Mouse (Mus musculus): ENCODE measurements around the gene Nfkb1. TPM values are rescaled to one million over a fixed set of nuclear protein-coding genes. Genes with fewer than 3 reads are reported as not detected.

Nfkb1 gene
- polyA plus RNA-seq (2017; shearing (Covaris generic)), result 100 to 1,000 TPM in 2 of 3 experiments, 10 to 100 TPM in 1; 95.7 to 123 (median 121) TPM

DNA sequence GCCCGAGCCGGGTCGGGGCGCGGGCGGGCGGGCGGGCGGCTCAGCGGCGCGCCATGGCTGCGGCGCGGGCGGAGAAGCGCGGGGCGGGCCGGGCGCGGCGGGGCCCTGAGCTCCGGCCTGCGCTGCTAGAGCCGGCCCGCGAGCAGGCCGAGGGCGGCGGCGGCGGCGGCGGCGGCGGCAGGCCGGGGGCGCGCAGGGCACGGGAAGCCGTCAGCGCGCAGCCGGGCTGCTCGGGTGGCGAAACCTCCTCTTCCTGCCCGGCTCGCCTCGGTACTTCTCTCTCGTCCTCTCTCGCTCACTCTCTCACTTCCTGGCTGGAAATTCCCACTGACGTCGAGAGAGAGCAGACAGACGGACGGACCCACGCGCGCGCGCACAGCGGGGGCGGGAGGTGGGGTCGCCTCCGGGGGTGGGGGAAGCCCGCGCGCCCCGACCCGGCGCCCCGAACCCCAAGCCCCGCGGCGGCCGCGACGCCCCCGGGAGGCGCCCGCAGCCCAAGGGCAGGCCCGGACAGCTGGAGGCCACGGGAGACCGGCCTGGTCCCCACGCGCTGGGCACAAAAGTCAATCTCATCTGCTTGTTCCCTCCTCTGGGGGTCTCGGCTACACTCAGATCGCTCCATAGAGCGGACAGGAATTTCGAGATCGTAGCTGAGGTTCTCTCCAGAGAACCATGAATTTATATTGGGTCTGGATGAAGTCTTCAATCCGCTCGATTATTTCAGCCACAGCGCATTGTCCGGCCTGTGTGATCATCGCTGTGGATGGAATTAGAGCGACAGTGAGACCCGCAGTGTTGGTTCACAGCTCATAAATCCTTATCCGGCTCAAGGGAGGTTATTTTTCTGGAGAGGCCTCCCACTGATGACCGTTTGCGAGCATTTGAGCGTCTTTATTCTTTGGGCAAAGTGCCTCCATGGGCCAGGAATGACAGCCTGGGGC is at the start of gene Nfkb1:
Gene Nfkb1 (minus strand): TSS at position 357 of the 941 bp plus-strand sequence.
- peak; percentile 78 for ATAC-seq

- ATAC-seq, result no peak
Measured at GRCm38 (mm10) chr3:135740711-135741110, 49.4 kb upstream of the Nfkb1 start.

DNA sequence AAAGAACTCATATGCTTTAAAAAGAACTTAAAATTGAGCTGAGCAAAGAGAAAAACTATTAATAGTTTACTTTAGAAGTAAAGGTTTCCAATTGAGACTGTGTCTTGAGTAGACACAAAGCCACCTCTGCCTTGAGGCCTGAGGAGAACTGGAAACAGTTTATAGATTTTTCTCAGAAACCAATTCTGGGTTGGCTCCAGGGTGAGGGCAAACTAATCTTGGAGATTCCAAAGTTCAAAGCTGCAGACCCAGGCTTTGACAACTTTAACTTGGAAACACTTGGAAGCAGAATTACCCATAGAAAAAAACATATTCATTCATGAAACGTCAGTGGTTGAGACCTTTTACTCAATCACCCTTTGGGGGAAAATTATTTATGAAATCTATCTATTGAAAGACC is 43.4 kb upstream of the Nfkb1 start:
- ATAC-seq, result no peak

DNA sequence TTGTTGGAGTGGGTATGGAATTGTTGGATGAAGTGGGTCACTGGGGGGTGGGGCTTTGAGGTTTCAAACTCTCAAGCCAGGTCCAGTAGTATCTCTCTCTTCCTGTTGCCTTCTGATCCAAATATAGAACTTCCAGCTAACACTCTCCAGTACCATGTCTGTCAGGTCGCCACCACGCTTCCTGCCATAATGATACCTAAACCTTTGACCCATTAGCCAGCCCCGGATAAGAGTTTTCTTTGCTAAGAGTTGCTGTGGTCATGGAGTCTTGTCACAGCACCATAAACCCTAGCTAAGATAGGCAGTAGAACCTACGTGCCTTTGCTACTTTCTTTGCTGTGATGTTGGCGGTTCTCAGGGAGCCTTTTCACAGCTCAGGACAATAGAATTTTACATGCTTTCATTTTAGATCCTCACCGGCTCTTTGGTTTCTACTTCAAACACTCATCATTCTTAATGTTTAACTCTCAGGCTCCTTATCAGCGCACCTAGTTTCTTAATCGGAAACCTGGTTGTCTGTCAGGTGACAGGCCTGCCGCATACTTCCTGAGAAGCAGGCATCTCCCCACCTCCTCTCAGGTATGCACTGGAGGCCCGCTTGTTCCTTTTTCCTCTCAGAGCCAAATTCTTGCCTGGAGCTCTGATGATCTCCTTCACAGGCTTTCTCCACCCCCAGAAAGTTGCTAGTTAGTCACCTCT is 41.5 kb upstream of the Nfkb1 start:
- ATAC-seq, result peak; percentile 20

- ATAC-seq, result peak; percentile 96
Measured at GRCm38 (mm10) chr3:135731292-135732047, 40.1 kb upstream of the Nfkb1 start.

DNA sequence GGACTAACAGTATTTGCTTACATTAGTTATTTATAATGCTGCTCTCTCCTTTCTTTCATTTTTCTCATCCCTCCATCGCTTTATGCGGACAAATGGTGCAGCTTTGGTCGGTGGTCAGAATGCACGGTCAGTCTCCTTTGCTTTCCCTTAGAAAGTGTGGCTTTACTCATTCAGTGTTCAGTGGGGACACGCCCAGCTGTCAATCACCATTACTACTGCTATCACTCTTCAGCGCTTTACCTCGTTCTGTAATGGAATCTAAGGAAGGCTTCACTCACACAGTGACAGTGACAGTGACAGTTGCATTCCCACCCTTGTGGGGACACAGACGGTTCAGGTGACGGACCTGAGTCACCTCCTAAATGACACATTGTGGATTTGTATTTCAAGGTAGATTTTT is 39.4 kb upstream of the Nfkb1 start:
- ATAC-seq, result no peak

DNA sequence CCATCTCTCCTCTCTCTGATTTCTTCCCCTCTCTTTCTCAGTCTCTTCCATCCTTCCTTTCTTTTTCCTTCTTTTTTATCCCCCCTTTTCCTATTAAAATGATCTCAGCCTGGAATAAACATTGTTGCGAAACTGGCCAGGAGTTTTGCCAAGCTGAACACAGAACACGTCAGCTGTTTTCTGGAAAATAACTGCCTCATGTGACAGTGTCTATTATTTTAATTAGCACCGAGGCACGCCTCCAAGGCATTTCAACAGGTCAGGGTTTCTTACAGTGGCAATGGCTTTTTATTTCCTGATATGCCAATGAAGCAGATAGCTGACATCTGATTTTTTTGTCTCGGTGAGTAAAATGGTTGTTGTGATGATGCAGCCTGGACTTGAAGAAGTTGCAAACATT is 38.2 kb upstream of the Nfkb1 start:
- no peak for ATAC-seq

DNA sequence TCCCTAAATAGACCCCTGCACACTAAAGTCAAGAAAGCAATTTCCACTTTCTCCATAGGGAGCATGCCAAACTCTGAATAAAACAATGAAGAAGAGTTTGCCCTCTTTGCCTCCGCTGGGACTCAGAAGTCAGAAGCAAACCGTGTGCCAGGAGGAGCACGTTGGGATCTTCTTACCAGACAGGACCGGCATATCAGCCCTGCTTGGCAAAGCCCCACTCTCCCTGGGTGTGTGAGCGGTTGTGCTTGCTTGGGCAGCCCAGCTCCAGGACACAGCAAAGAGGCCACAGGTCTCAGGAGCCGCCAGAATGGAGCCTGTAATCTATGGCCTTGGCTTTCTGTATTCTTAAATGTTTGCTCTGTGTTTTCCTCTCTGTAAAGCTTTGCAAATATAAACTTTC is 37.6 kb upstream of the Nfkb1 start:
- ATAC-seq, result no peak

DNA sequence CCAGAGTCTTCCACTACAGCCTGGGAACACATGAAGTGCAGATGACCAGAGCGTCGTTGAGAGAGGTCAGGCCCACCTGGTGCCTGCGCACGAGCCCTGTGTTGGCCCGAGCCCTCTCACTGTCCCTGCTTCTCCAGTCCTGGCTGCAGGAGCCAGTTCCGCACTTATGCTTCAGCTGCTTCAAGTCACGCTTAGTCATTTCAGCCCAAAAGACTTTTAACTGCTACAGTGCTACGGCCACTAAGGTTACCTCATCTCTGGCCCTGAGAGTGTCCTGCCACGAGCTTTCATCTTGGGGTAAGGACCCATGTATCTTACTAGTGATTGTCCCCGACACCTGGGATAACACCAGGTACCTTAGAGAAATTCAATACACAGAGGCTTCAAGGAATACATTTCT is 36.0 kb upstream of the Nfkb1 start:
- no peak for ATAC-seq

DNA sequence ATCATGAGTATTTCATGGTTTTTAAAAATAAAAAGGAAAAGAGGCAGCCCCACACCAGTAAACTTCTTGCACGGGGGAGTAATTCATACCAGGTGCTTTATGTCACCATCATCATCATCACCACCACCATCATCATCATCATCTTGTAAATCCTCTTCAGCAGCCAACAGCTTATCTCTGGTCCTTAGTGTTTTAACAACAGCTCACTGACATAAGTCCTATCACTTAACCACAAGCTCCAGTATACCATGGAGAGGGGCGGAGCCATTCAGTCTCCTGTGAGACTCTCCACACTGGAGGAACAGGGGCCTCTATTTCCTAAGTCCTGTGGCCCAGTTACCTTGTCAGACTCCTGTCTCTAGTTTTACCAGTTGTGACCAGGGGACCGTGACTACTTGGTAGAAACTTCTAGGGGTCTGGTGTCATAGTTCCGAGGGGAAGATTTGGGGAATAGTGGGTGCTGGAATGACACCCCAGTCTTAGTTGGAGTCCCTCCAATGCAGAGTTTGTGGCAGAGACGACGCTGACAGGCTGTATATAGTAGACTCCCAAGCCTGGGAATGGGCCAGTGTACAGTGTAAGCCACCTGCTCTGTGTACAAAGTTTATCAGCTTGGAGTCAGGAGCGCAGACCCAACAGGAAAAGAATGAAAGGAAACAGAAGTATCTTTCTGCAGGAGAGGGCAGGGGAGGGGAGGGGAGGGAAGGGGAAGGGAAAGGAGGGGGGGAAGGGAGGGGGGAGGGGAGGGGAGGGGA is 35.4 kb upstream of the Nfkb1 start:
- ATAC-seq, result no peak

- no peak for ATAC-seq
Measured at GRCm38 (mm10) chr3:135726023-135726422, 34.7 kb upstream of the Nfkb1 start.

DNA sequence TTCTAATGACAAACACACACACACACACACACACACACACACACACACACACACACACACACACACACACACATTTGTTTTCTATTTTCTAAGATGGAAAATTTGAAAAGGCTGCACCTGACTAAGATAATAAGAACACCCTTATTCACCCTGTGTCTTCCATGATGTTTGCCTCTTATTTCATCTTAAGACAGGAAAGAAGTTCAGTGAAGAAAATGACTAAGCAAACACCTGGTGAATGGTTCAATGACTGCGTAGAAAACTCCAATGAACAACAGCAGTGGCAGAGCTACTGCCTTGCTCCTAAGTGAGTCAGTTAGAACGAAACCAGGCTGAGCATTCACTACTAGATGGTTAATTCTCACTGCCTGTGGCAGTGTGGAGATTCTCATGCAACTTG is 30.8 kb upstream of the Nfkb1 start:
- no peak for ATAC-seq

DNA sequence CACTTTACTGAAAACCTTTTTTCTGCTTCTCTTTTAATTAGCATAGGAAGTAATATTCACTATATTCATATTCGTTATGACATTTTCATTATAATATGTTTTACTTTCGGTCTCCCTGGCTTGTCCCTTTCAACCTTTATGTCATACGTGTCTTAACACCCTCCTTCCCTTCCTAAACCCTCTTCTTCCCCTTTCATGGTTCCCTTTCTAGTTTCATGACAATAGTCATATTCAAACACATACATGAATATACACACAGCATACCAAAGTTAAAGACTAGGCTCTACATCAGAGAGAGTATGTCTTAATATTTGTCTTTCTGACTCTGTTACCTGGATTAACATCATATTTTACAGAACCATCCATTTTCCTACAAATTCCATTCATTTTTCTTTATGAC is 28.6 kb upstream of the Nfkb1 start:
- no peak for ATAC-seq

GRCm38 (mm10) chr3:135719179-135719532 is 27.8 kb upstream of the Nfkb1 start:
- peak; percentile 36 for ATAC-seq

DNA sequence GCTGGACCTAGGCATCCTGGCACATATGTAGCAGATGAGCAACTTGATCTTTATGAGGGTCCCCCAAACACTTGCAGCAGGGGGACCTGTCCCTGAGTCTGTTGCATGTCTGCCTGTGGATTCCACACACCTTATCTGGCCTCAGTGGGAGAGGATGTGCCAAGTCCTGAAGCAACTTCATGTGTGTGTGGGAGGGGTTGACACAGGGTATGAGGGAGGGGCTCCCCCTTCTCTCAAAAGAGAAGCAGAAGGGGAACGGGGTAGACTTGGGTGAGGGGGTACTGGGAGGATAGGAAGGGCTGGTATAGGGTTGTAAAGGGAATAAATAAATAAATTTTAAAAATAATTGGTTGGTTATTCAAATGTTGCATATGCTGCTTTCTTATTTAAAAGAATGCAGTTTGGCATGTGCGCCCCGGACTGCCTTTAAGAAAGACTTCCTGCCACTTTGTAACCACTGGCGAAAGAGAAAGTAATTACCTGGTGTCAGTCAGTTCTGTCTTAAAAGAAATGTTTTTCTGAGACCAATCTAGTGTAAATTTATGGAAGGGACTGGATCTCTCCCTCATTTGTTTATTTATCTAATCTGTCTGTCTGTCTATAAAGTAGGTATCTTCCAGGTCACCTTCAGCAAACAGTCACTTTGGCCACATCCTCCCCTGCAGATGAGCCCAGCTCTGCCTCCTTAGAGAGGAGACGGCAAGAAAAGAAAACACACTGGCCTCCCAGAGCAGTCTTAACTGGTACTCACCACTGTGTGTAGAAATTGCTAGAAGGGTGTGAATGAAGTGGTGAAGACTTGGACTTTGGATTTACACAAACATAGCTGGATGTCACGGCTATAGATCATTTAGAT is 27.2 kb upstream of the Nfkb1 start:
- ATAC-seq, result peak; percentile 83

- ATAC-seq, result peak; percentile 67
Measured at GRCm38 (mm10) chr3:135713016-135713950, 21.9 kb upstream of the Nfkb1 start.

DNA sequence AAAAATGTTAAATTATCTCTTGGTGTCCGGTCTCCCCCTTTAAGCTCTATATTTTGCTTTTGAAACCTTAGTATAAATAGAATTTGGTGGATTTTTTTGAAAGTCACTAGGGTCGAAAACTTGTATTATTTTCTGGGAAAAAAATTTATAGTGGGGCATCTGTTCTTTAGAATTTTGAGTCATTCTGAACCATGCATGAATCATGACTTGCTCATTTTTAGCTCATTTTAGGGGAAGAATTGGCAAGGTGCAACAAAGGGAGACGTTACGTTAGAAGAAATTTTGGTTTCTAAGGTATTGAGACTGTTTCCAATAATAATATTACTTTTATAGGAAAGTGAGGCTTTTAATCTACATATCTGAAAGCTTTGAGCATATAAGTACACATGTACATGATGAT is 20.3 kb upstream of the Nfkb1 start:
- ATAC-seq, result no peak

DNA sequence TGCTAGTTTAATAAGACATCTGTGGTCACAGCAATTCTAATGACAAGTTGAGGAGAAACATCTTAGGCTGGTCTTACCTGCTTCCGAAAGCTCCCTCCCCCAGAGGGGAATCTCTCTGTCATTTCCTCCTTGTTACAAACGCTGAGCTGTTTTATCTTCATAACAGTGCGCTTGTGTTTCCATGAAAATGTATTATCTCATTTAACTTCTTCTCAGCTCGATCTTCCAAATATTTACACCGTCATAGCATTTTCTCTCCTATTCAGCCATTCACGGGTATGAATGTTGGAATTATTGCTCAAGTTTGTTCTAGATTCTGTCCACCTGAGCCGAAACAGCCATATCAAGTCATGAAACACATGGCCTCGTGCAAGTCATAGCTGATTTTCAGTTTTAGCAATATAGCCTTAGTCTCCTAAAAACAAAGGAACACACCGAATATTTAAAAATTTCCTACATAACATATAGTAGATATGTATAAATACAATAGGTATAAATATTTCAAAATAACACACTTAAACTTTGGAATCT is 19.8 kb upstream of the Nfkb1 start:
- no peak for ATAC-seq

GRCm38 (mm10) chr3:135703307-135703706 is 12.0 kb upstream of the Nfkb1 start:
- no peak for ATAC-seq

DNA sequence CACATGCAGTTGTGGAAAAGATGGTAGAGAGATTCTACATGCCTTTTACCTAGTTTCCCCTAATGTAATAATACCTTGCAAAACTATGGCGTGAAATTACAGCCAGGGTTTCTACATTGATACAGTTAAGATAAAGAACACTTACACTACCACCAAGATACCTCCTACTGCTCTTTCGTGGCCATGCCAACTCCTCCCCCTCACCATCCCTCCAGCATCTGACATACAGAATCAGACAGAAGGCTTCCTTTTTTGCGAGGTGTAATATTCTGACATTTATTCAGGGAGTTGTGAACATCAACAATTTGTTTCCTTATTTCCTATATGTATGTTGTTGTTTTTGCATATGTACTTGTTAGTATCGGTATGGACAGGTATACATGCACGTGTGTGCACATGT is 11.3 kb upstream of the Nfkb1 start:
- no peak for ATAC-seq
